Comparison of ENCODE assay signal across 21 mouse cellular contexts in the genomic region with DNA sequence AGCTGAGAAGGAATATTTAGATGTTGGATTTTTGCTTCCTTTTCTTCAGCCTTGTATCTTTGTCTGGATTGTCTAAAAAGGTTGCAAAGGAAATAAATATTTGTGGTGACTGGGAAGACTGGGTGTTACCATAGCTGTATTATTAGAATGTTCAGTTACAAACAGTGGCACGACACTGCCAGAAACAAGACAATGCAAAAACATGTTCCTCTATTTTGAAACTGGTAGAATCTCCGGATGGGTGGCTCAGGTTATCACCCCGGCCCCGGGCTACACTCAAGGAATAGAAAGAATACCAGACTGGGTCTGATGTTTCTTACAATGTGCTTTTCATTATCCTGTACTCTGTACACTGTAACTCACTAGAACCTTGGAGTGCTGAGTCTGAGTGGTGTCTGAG.
DNase-seq lines count a peak whose midpoint lies in the region; ATAC-seq and TF ChIP-seq lines count a peak whose summit lies in the region.
"Had no signal": no experiment of that assay in that cellular context is flagged by ENCODE, and none has a peak within 500 bp of the region (broad histone marks: within the 10 kb centered on the region; RNA-seq: fewer than 3 reads in every experiment).

No protein-coding gene starts in this region.

- no peaks in the 10 kb centered on the region for H3K27me3 ChIP-seq in kidney, embryonic 15.5 days
- H3K27me3 ChIP-seq: forebrain, embryonic 15.5 days; hindbrain, embryonic 13.5 days; limb, embryonic 13.5 days; liver, embryonic 12.5 days; megakaryocyte, embryonic 14.5 days; midbrain, embryonic 13.5 days had no signal

- 0 out of 2 replicates have a peak overlapping the region, but pooled peaks have one; percentile 13 for H3K4me3 ChIP-seq in gastrocnemius, adult 2 months
- H3K4me3 ChIP-seq in kidney, embryonic 15.5 days (replicated peaks), result no peak overlapping the region
- no peak overlapping the region for H3K4me3 ChIP-seq in embryonic fibroblast, embryonic 13.5 days (ENCODE audit: insufficient read depth, low read length)
- H3K4me3 ChIP-seq: forebrain, embryonic 15.5 days; hindbrain, embryonic 13.5 days; limb, embryonic 13.5 days; liver, embryonic 12.5 days; megakaryocyte, embryonic 14.5 days; midbrain, embryonic 13.5 days had no signal

- H3K36me3 ChIP-seq in kidney, embryonic 15.5 days, result no peaks in the 10 kb centered on the region
- H3K36me3 ChIP-seq: forebrain, embryonic 15.5 days; hindbrain, embryonic 13.5 days; limb, embryonic 13.5 days; liver, embryonic 12.5 days; midbrain, embryonic 13.5 days had no signal

- intact Hi-C loops in gastrocnemius, adult 2 months (cut with DNase I), result loop anchor here (5.0 kb wide), 1 partner anchor 33 kb away; no protein-coding TSS in a partner anchor

- 79% methylated on average over 4 of the region's 4 CpGs for WGBS in kidney, embryonic 15.5 days

- no peak for TF ChIP-seq CTCF in gastrocnemius, adult 2 months (IDR thresholded peaks at IDR 0.05)
- no peak for TF ChIP-seq CTCF in embryonic fibroblast, embryonic 13.5 days (IDR thresholded peaks at IDR 0.05; ENCODE audit: borderline replicate concordance, insufficient read depth, low read length)

- peak overlapping the region; percentile 41 for H3K27ac ChIP-seq in gastrocnemius, adult 2 months
- no peak overlapping the region for H3K27ac ChIP-seq in kidney, embryonic 15.5 days
- peak overlapping the region; percentile 51; the same call in 1 of the 2 replicates for H3K27ac ChIP-seq in embryonic fibroblast, embryonic 13.5 days (ENCODE audit: insufficient read depth, low read length)
- H3K27ac ChIP-seq: forebrain, embryonic 15.5 days; hindbrain, embryonic 13.5 days; kidney, postnatal 0 days; limb, embryonic 13.5 days; liver, embryonic 12.5 days; midbrain, embryonic 13.5 days; stomach, postnatal 0 days had no signal

- H3K9me3 ChIP-seq in kidney, embryonic 15.5 days (replicated peaks), result no peaks in the 10 kb centered on the region
- H3K9me3 ChIP-seq: forebrain, embryonic 15.5 days; hindbrain, embryonic 13.5 days; limb, embryonic 13.5 days; liver, embryonic 12.5 days; megakaryocyte, embryonic 14.5 days; midbrain, embryonic 13.5 days had no signal

- no peak for ATAC-seq in kidney, embryonic 15.5 days (replicated peaks; ENCODE audit: low FRiP score)
- ATAC-seq in megakaryocyte, adult 5-6 weeks (ENCODE audit: poor library complexity, severe bottlenecking), result peak; percentile 56
- ATAC-seq: forebrain, embryonic 15.5 days; liver, embryonic 12.5 days; midbrain, embryonic 13.5 days had no signal

- no peak overlapping the region for H3K9ac ChIP-seq in kidney, embryonic 15.5 days
- H3K9ac ChIP-seq: forebrain, embryonic 15.5 days; hindbrain, embryonic 13.5 days; limb, embryonic 13.5 days; liver, embryonic 12.5 days; midbrain, embryonic 13.5 days had no signal

- no peak overlapping the region for H3K4me2 ChIP-seq in kidney, embryonic 15.5 days
- H3K4me2 ChIP-seq: forebrain, embryonic 15.5 days; hindbrain, embryonic 13.5 days; limb, embryonic 13.5 days; liver, embryonic 12.5 days; midbrain, embryonic 13.5 days had no signal

- TF ChIP-seq POLR2A in embryonic fibroblast, embryonic 13.5 days (IDR thresholded peaks at IDR 0.05; ENCODE audit: low read depth, low read length), result no peak

- DNase-seq in gastrocnemius, adult 2 months, result no peak
- DNase-seq in gastrocnemius, postnatal 25 days, result no peak
- DNase-seq in kidney, postnatal 10 days, result peak; percentile 31
- no peak for DNase-seq in cerebellum, postnatal 4 days (ENCODE audit: low spot score in 2 of 2)
- DNase-seq in thymus, postnatal 4 days, result no peak
- DNase-seq: adrenal gland, postnatal 36 days; cerebellum, adult 11 months; cerebellum, adult 9-11 months; gastrocnemius, postnatal 10 days; heart, postnatal 36 days had no signal

- peaks cover 14% of the 10 kb centered on the region for H3K4me1 ChIP-seq in kidney, embryonic 15.5 days
- peaks cover 26% of the 10 kb centered on the region for H3K4me1 ChIP-seq in embryonic fibroblast, embryonic 13.5 days (ENCODE audit: control insufficient read depth, insufficient read depth, low read length)
